Mouse (Mus musculus): Measurements from ENCODE around the gene Gbp7.

GRCm38 (mm10) chr3:142587386-142587785, 57.2 kb downstream of the Gbp7 start:
- TF ChIP-seq CTCF (IDR thresholded peaks at IDR 0.05; ENCODE audit: low read depth) (no peak), EP300 (optimal IDR thresholded peaks at IDR 0.05) (no peak)

Measured in stomach, postnatal 0 days (tissue).